Comparison of ENCODE assay signal across 15 mouse cellular contexts in the genomic region with DNA sequence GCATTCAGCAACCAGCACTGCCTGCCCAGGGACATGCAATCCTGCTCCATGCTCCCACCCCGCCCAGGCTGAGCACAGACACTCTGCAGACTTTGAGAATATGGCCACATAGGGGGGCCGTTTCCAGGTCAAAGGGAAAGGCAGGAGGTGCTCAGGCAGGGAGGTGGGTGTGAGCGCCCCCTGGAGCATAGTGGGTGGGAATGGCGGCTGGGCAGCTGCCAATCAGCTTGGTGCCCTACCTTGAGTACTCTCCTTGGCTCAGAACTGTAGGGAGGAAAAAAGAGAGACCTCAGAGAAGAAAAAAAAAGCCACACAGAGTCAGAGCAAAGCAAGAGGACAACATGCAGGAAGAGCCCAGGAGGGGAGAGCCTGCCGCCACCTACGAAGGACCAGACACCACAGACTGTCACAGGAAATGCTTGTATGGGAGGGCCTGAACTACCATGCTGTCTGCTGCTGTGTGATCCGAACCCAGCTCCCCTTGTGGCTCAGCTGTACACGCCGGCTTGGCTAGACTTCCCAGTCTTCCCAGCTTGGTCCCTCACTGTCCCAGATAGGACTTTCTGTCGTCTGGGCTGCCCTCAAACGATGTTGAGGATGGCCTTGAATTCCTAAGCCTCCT. TPM values are rescaled to one million over a fixed set of nuclear protein-coding genes. Genes with fewer than 3 reads are reported as not detected.
DNase-seq lines count a peak whose midpoint lies in the region; ATAC-seq and TF ChIP-seq lines count a peak whose summit lies in the region.
"Had no signal": no experiment of that assay in that cellular context is flagged by ENCODE, and none has a peak within 500 bp of the region (broad histone marks: within the 10 kb centered on the region; RNA-seq: fewer than 3 reads in every experiment).

No protein-coding gene starts in this region.

- H3K27ac ChIP-seq in cerebellum, adult 2 months (ENCODE audit: insufficient read depth, low read length): no peak overlapping the region
- no peak overlapping the region for H3K27ac ChIP-seq in midbrain, embryonic 11.5 days (ENCODE audit: low read depth, low read length)
- no peak overlapping the region for H3K27ac ChIP-seq in midbrain, embryonic 13.5 days
- no peak overlapping the region for H3K27ac ChIP-seq in stomach, postnatal 0 days (replicated peaks)
- H3K27ac ChIP-seq: embryonic facial prominence, embryonic 10.5 days; hindbrain, embryonic 15.5 days; limb, embryonic 13.5 days; neural tube, embryonic 12.5 days had no signal

- peak; percentile 28; the same call in 1 of the 2 replicates for TF ChIP-seq CTCF in cerebellum, adult 2 months (IDR thresholded peaks at IDR 0.05; ENCODE audit: borderline replicate concordance, insufficient read depth, low read depth, low read length)
- TF ChIP-seq CTCF in stomach, postnatal 0 days (IDR thresholded peaks at IDR 0.05; ENCODE audit: low read depth): peak; percentile 49

- ATAC-seq in midbrain, embryonic 11.5 days (ENCODE audit: low FRiP score): no peak
- no peak for ATAC-seq in midbrain, embryonic 13.5 days
- no peak for ATAC-seq in stomach, postnatal 0 days (ENCODE audit: low FRiP score, low TSS enrichment)
- ATAC-seq: forebrain, embryonic 14.5 days had no signal

- 80% methylated on average over 11 of the region's 11 CpGs for WGBS in cerebellum, adult 2 months
- WGBS in midbrain, embryonic 11.5 days: 69% methylated on average over 11 of the region's 11 CpGs
- 62% methylated on average over 11 of the region's 11 CpGs for WGBS in midbrain, embryonic 13.5 days
- WGBS in stomach, postnatal 0 days: 64% methylated on average over 11 of the region's 11 CpGs

- no peak overlapping the region for H3K9ac ChIP-seq in midbrain, embryonic 11.5 days (ENCODE audit: low read length)
- no peak overlapping the region for H3K9ac ChIP-seq in midbrain, embryonic 13.5 days (replicated peaks)
- no peak overlapping the region for H3K9ac ChIP-seq in stomach, postnatal 0 days (ENCODE audit: low read length)
- H3K9ac ChIP-seq: hindbrain, embryonic 15.5 days; limb, embryonic 13.5 days; neural tube, embryonic 12.5 days had no signal

- TF ChIP-seq EP300 in stomach, postnatal 0 days (optimal IDR thresholded peaks at IDR 0.05): no peak

- peaks cover 12% of the 10 kb centered on the region for H3K4me1 ChIP-seq in cerebellum, adult 2 months (ENCODE audit: control insufficient read depth, insufficient read depth, low read length)
- peaks cover 5% of the 10 kb centered on the region for H3K4me1 ChIP-seq in midbrain, embryonic 11.5 days (ENCODE audit: control insufficient read depth, insufficient read depth, low read length)
- H3K4me1 ChIP-seq in midbrain, embryonic 13.5 days (replicated peaks): peaks cover 6% of the 10 kb centered on the region; the same call in 1 of the 2 replicates
- H3K4me1 ChIP-seq in stomach, postnatal 0 days (replicated peaks; ENCODE audit: control insufficient read depth, insufficient read depth): no peaks in the 10 kb centered on the region
- H3K4me1 ChIP-seq: limb, embryonic 13.5 days had no signal

- TF ChIP-seq POLR2A in cerebellum, adult 2 months (IDR thresholded peaks at IDR 0.05; ENCODE audit: borderline replicate concordance, insufficient read depth, low read length): no peak

- no peaks in the 10 kb centered on the region for H3K27me3 ChIP-seq in cerebellum, adult 2 months (ENCODE audit: control insufficient read depth, insufficient read depth, low read length)
- no peaks in the 10 kb centered on the region; the same call in 1 of the 2 replicates for H3K27me3 ChIP-seq in midbrain, embryonic 11.5 days (ENCODE audit: control insufficient read depth, insufficient read depth, low read length)
- peaks cover 13% of the 10 kb centered on the region; the same call in 1 of the 2 replicates for H3K27me3 ChIP-seq in midbrain, embryonic 13.5 days
- no peaks in the 10 kb centered on the region for H3K27me3 ChIP-seq in stomach, postnatal 0 days (ENCODE audit: control insufficient read depth, insufficient read depth, low read length)
- H3K27me3 ChIP-seq: hindbrain, embryonic 15.5 days; megakaryocyte, embryonic 14.5 days had no signal

- no peak overlapping the region for H3K4me3 ChIP-seq in cerebellum, adult 2 months (replicated peaks; ENCODE audit: insufficient read depth, low read depth, low read length)
- H3K4me3 ChIP-seq in midbrain, embryonic 11.5 days (ENCODE audit: low read depth, low read length): no peak overlapping the region
- H3K4me3 ChIP-seq in midbrain, embryonic 13.5 days (replicated peaks): no peak overlapping the region
- no peak overlapping the region for H3K4me3 ChIP-seq in stomach, postnatal 0 days (ENCODE audit: low read depth, low read length)
- H3K4me3 ChIP-seq: embryonic facial prominence, embryonic 10.5 days; hindbrain, embryonic 15.5 days; limb, embryonic 13.5 days; megakaryocyte, embryonic 14.5 days; neural tube, embryonic 12.5 days had no signal

- H3K36me3 ChIP-seq in midbrain, embryonic 11.5 days (ENCODE audit: control insufficient read depth, insufficient read depth, low read length): no peaks in the 10 kb centered on the region
- no peaks in the 10 kb centered on the region for H3K36me3 ChIP-seq in midbrain, embryonic 13.5 days
- no peaks in the 10 kb centered on the region for H3K36me3 ChIP-seq in stomach, postnatal 0 days (ENCODE audit: control insufficient read depth, insufficient read depth, low read length)
- H3K36me3 ChIP-seq: embryonic facial prominence, embryonic 10.5 days; hindbrain, embryonic 15.5 days; limb, embryonic 13.5 days; neural tube, embryonic 12.5 days had no signal

- no peak for DNase-seq in cerebellum, adult 2 months
- DNase-seq in cerebellum, adult 18-20 months: no peak
- peak; percentile 54 for DNase-seq in midbrain, embryonic 11.5 days (ENCODE audit: low spot score, missing footprints)
- peak; percentile 28 for DNase-seq in T-cell, adult 2 months (ENCODE audit: low spot score)
- DNase-seq in stomach, postnatal 0 days (ENCODE audit: low spot score): peak; percentile 41
- no peak for DNase-seq in frontal cortex, postnatal 25 days (ENCODE audit: low spot score in 2 of 2)
- no peak for DNase-seq in heart, postnatal 4 days
- DNase-seq: cerebellum, adult 11-12 months had no signal

- no peak overlapping the region for H3K4me2 ChIP-seq in midbrain, embryonic 11.5 days
- H3K4me2 ChIP-seq in midbrain, embryonic 13.5 days (replicated peaks): no peak overlapping the region
- H3K4me2 ChIP-seq in stomach, postnatal 0 days (replicated peaks; ENCODE audit: low read depth): no peak overlapping the region
- H3K4me2 ChIP-seq: hindbrain, embryonic 15.5 days; limb, embryonic 13.5 days; neural tube, embryonic 12.5 days had no signal

- H3K9me3 ChIP-seq in midbrain, embryonic 11.5 days (ENCODE audit: control insufficient read depth, low read length): no peaks in the 10 kb centered on the region
- no peaks in the 10 kb centered on the region for H3K9me3 ChIP-seq in midbrain, embryonic 13.5 days
- H3K9me3 ChIP-seq in stomach, postnatal 0 days (ENCODE audit: control insufficient read depth, low read length): no peaks in the 10 kb centered on the region
- H3K9me3 ChIP-seq: embryonic facial prominence, embryonic 10.5 days; hindbrain, embryonic 15.5 days; limb, embryonic 13.5 days; megakaryocyte, embryonic 14.5 days; neural tube, embryonic 12.5 days had no signal

RNA-seq across cellular contexts. Expression of a gene that starts 16.3 kb away (rescaled TPM):
- polyA plus RNA-seq in cerebellum, adult 2 months (2012; rRNA removed): 26.6 and 28.8 TPM in 2 replicates
- 2.2 TPM in 2 replicates for polyA plus RNA-seq in midbrain, embryonic 11.5 days (2014; fragmentation: Nextera tagmentation; extraction: Ambion mirVana)
- polyA plus RNA-seq in midbrain, embryonic 13.5 days (2015; fragmentation: Nextera tagmentation; extraction: Ambion mirVana): 2.5 and 3.9 TPM in 2 replicates
- polyA plus RNA-seq in stomach, postnatal 0 days (2015; fragmentation: Nextera tagmentation; extraction: Ambion mirVana): 16.7 and 17.2 TPM in 2 replicates
- under 1 TPM; 0.25 to 0.48 TPM for total RNA-seq in heart, postnatal 4 days (2021)

RNA-seq across cellular contexts. Expression of a gene that starts 31.7 kb away (rescaled TPM):
- 3.0 and 3.2 TPM in 2 replicates for polyA plus RNA-seq in cerebellum, adult 2 months (2012; rRNA removed)
- polyA plus RNA-seq in midbrain, embryonic 11.5 days (2014; fragmentation: Nextera tagmentation; extraction: Ambion mirVana): 0.43 and 0.60 TPM in 2 replicates
- 0.54 and 0.55 TPM in 2 replicates for polyA plus RNA-seq in midbrain, embryonic 13.5 days (2015; fragmentation: Nextera tagmentation; extraction: Ambion mirVana)
- polyA plus RNA-seq in stomach, postnatal 0 days (2015; fragmentation: Nextera tagmentation; extraction: Ambion mirVana): 2.7 and 3.4 TPM in 2 replicates
- total RNA-seq in heart, postnatal 4 days (2021): 1 to 10 TPM; 2.9 to 3.5 TPM

Comparison
In these comparisons a context has a peak if more than half of its experiments do, and no peak if none do; other contexts are left out.
1. DNase-seq: peak in midbrain, embryonic 11.5 days (single experiment), T-cell, adult 2 months (single experiment) and stomach, postnatal 0 days (single experiment); none in cerebellum, adult 2 months (0 of 2), cerebellum, adult 18-20 months (0 of 2), frontal cortex, postnatal 25 days (0 of 2) and heart, postnatal 4 days (single experiment).